Mouse (Mus musculus): ENCODE measurements around the gene 2310057M21Rik.
A peak's percentile ranks its signal among the peaks of the same experiment; 100 is the strongest.
"Not testable (repeated sequence)": the region's sequence is repeated elsewhere in the genome, so short reads cannot be mapped to it uniquely, and the experiment has no call there.

The 2310057M21Rik gene

GRCm38 (mm10) chr7:131362615-131363300 lies at the start of gene 2310057M21Rik:
Gene 2310057M21Rik, minus strand, starts transcription at chr7:131362759.
- peak; percentile 98 for DNase-seq

GRCm38 (mm10) chr7:131411941-131412270 lies 49.3 kb upstream of the 2310057M21Rik start:
- no peak for DNase-seq

GRCm38 (mm10) chr7:131411221-131411940 lies 48.8 kb upstream of the 2310057M21Rik start:
- peak; percentile 41 for DNase-seq

GRCm38 (mm10) chr7:131410416-131411058 lies 48.0 kb upstream of the 2310057M21Rik start, which contains the start of the genes Ikzf5 and Acadsb:
Gene Ikzf5, minus strand, starts transcription at chr7:131410521.
Gene Acadsb, plus strand, starts transcription at chr7:131410601.
- peak; percentile 100 for DNase-seq

- no peak for DNase-seq
These were observed 47.4 kb upstream of the 2310057M21Rik start for GRCm38 (mm10) chr7:131409988-131410385.

- peak; percentile 27 for DNase-seq
These were observed 46.9 kb upstream of the 2310057M21Rik start for GRCm38 (mm10) chr7:131409321-131409987.

GRCm38 (mm10) chr7:131391761-131392160 lies 29.2 kb upstream of the 2310057M21Rik start:
- not testable (repeated sequence) for DNase-seq

GRCm38 (mm10) chr7:131371880-131372651 lies 9.5 kb upstream of the 2310057M21Rik start:
- DNase-seq, result no peak

GRCm38 (mm10) chr7:131371470-131371860 lies 8.9 kb upstream of the 2310057M21Rik start:
- DNase-seq, result no peak

GRCm38 (mm10) chr7:131370648-131371469 lies 8.3 kb upstream of the 2310057M21Rik start, which contains the start of gene Pstk:
Gene Pstk, plus strand, starts transcription at chr7:131371141.
- DNase-seq, result peak; percentile 93

- no peak for DNase-seq
These were observed 1.6 kb upstream of the 2310057M21Rik start for GRCm38 (mm10) chr7:131364131-131364530.

- no peak for DNase-seq
These were observed 317 bp downstream of the 2310057M21Rik start for GRCm38 (mm10) chr7:131362269-131362614.

GRCm38 (mm10) chr7:131356105-131356504 lies 6.5 kb downstream of the 2310057M21Rik start:
- no peak for DNase-seq

- DNase-seq, result no peak
These were observed 16.6 kb downstream of the 2310057M21Rik start for GRCm38 (mm10) chr7:131345856-131346541.

GRCm38 (mm10) chr7:131337502-131338068 lies 25.0 kb downstream of the 2310057M21Rik start:
- DNase-seq, result no peak

GRCm38 (mm10) chr7:131333564-131333963 lies 29.0 kb downstream of the 2310057M21Rik start, which contains the start of gene Fam24a:
Gene Fam24a, plus strand, starts transcription at chr7:131333864.
- DNase-seq, result no peak

- no peak for DNase-seq
These were observed 30.9 kb downstream of the 2310057M21Rik start for GRCm38 (mm10) chr7:131331688-131332087.

- DNase-seq, result no peak
These were observed 33.1 kb downstream of the 2310057M21Rik start, which contains the start of gene Fam24b for GRCm38 (mm10) chr7:131329416-131329815. Gene Fam24b, minus strand, starts transcription at chr7:131329516.

- no peak for DNase-seq
These were observed 35.5 kb downstream of the 2310057M21Rik start for GRCm38 (mm10) chr7:131327054-131327453.

- DNase-seq, result no peak
These were observed 40.4 kb downstream of the 2310057M21Rik start, which contains the start of gene Cuzd1 for GRCm38 (mm10) chr7:131322192-131322591. Gene Cuzd1, minus strand, starts transcription at chr7:131322292.
